Mouse (Mus musculus) lung, postnatal 0 days (tissue): ENCODE data around the gene Dhrs11.

Experiments used
- CTCF ChIP-seq: IDR thresholded peaks from 2 replicates; pipeline ENCODE4 v1.5.1; 2016; ENCODE audit warnings: antibody characterized with exemption, mild to moderate bottlenecking
- EP300 ChIP-seq: IDR thresholded peaks from 2 replicates; pipeline ENCODE4 v1.6.1; 2016; ENCODE audit warnings: antibody characterized with exemption, mild to moderate bottlenecking, control low read depth

GRCm38 (mm10) chr11:84818085-84818960 lies 10.5 kb downstream of the Dhrs11 start:
- TF ChIP-seq CTCF (peak; percentile 87), EP300 (0 out of 2 replicates have a peak, but pooled peaks have one; percentile 20)
